Mouse (Mus musculus) adipocyte (in vitro differentiated cells): ENCODE results near the gene Plekhg6.
A peak's percentile ranks its signal among the peaks of the same experiment; 100 is the strongest.

Experiments used
- DNase-seq: peaks from one replicate; pipeline ENCODE4 v3.0.0-alpha.2; 2016; ENCODE audit warnings: low spot score

The Plekhg6 gene

DNA sequence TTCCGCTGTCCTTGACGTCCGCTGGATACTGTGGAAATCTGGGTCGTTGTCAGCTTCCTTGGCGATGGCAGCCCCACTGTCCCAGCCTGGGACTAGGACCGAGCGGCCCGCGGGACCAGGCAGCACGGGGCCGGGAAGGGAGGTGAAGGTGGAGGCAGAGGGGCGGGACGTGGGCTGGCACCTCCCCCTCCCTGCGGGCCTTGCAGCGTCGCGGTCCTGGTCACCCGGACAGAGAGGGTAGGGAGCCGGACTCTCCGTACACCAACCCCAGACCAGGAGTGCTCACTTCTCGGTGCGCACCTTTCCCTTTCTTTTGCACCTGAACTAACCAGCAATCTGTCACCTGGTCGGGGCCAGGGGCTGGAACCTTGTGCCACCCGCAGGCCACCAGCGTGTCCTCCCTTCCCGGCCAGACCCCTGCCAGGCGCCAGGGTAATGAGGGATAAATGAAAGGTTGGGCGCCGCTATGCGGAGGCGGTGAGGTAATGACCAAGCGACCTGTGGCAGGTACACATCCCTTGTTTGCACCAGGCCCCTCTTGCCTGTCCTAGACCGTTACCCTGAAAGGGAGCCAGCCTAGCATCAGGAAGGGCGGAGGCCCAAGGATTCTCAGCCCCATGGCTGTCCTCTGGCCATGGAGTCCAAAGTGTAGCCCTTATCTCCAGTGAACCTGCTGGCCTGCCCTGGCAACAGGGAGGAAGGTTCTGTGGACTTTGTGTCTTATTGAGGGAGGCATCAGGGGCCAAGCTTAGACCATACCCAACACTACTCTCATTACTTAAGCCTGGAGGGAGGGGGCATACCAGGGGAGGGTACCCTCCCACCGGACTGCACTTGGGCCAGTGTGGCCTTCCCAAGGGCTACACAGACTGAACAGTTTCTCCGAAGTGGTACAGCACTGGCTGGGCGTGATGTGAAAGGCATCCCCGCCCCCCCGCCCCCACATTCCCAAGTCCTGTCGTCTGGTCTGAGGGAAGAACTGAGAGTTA lies at the start of gene Plekhg6:
Gene Plekhg6 (minus strand): TSS at position 422 of the 989 bp plus-strand sequence.
- no peak for DNase-seq

- peak; percentile 50 for DNase-seq
These were observed 49.1 kb upstream of the Plekhg6 start for GRCm38 (mm10) chr6:125429741-125430140.

- DNase-seq = peak; percentile 89
These were observed 46.1 kb upstream of the Plekhg6 start for GRCm38 (mm10) chr6:125426383-125427360.

- DNase-seq = no peak
These were observed 44.9 kb upstream of the Plekhg6 start for GRCm38 (mm10) chr6:125425205-125426090.

DNA sequence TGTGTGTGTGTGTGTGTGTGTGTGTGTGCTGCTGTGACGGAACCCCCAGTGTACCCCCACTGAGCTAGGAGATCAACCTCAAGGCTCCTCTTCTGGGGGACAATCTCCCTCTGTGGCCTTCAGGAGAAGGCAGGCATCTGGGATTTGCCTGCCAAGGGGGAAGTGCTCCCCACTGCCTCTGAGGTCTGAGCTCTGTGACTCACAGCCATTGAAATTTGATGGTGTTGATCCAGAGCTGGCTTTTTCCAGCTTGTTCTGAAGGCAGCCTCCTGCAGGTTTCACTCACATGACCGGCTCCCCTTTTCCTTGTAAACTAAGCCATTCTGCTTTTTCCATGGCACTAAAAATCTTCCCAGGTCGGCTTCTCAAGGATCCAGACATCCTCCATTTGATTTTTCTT lies 43.6 kb upstream of the Plekhg6 start:
- DNase-seq = no peak

GRCm38 (mm10) chr6:125423507-125423906 lies 42.9 kb upstream of the Plekhg6 start:
- DNase-seq = no peak

DNA sequence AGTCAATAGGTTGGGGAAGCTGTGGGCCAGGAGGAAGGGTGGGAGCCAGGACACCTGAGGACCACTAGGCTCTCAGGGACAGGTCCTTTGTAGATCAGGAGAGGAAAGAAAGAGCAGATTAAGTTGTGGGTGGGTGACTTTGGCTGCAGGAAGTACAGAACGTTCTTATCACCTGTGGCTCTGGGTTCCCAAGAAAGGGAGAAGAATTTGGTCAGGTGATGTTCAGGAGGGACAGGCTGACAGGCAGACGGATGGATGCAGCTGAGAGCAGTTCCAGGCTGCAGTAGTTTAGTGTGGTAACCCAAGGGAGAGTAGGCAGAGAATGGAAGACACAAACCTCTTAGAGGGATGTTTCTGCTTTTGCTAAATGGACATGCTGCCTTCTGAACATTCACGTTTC lies 42.5 kb upstream of the Plekhg6 start:
- no peak for DNase-seq

- no peak for DNase-seq
These were observed 41.6 kb upstream of the Plekhg6 start for GRCm38 (mm10) chr6:125422051-125422822.

DNA sequence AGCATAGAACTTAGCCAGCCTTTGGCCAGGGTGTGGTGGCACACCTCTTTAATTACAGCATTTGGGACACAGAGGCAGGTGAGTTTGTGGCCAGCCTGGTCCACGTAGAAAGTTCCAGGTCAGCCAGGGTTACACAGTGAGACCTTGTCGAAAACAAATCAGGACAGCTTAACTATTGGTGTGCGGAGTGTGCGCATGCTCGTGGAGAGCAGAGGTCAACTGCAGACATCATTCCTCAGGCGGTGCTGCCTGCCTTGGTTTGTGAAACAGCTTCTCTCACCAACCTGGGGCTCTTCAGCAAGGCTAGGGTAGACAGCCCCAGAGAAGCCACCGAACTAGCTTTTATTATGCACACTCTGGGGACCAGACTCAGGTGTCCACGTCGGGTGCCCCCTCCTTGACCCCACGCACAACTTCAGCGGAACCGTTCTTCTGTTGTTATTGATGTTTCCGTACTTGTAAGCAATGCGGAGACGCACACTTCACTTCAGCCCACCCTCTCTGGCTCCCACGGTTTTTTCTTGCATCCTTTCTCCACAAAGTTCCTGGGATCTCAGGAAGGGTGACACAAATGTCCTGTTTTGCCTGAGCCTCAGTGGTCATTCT lies 40.0 kb upstream of the Plekhg6 start:
- DNase-seq = no peak

- DNase-seq = peak; percentile 96
These were observed 38.2 kb upstream of the Plekhg6 start for GRCm38 (mm10) chr6:125418744-125419143.

DNA sequence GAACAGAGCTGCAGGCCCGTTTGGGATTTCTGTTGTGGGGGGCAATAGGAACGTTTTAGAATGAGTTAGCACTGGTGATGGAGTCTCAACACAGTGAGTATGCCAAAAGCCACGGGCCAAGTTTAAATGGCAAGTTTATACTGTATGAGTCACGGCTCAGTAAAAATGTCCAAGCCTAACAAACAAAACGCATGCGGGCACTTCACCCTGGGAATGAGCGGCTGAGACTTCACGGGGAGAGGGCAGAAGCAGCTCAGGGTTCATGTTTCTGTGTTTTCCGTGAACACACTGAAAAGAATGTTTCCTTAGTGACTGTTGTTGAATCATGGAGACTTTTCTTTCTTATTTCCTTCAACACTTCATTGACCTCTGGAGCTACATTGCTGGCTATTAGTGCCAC lies 32.7 kb upstream of the Plekhg6 start:
- peak; percentile 92 for DNase-seq

DNA sequence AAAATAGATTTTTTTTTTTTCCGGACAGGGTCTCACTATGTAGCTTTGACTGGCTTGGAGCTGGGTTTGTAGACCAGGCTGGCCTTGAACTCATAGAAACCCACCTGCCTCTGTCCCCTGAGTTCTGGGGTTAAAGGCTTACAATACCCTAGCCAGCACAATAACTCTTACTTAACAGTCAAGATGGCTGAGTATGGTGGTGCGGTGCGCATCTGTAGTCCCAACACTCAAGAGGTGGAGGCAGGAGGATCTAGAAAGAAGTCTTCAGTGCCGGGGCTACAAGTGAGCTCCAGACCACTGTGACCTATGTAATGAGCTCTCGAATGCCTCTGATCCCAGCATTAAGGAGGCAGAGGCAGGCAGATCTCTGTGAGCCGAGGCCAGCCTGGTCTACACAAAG lies 31.1 kb upstream of the Plekhg6 start:
- DNase-seq = no peak

GRCm38 (mm10) chr6:125410995-125411547 lies 30.5 kb upstream of the Plekhg6 start:
- peak; percentile 79 for DNase-seq

DNA sequence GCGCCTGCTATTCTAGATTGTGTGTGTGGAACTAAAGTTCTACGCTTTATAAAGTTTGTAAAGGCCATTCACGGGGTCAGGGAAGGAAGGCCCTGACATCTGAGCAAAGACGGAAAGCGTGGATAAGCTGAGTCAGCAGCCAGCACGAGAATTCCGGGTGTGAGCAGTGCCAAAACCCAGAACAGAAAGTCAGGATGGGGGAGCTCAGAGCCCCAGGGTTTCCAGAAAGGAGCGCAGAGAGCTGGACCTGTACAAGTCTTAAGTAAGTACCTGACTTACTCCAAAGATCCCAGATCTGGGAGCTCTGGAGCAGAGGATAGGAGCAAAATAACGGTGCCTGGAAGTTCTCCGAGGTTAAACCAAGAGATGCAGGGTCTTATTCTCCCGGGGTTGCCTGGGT lies 30.0 kb upstream of the Plekhg6 start:
- no peak for DNase-seq

- DNase-seq = no peak
These were observed 27.1 kb upstream of the Plekhg6 start for GRCm38 (mm10) chr6:125407657-125408056.

DNA sequence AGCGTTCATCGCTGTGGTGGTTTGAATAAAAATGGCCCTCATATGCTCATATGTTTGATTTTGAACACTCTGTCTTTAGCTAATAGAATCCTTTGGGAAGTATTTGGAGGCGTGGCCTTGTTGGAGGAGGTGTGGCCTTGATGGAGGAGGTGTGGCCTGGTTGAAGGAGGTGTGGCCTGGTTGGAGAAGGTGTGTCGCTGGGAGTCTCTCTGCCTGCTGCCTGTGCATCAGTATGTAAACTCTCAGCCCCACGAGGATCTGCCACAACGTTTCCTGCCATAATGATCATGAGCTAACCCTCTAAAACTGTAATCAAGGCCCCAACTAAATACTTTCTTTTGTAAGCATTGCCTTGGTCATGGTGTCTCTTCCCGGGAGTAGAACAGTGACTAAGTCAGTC lies 26.6 kb upstream of the Plekhg6 start:
- no peak for DNase-seq

DNA sequence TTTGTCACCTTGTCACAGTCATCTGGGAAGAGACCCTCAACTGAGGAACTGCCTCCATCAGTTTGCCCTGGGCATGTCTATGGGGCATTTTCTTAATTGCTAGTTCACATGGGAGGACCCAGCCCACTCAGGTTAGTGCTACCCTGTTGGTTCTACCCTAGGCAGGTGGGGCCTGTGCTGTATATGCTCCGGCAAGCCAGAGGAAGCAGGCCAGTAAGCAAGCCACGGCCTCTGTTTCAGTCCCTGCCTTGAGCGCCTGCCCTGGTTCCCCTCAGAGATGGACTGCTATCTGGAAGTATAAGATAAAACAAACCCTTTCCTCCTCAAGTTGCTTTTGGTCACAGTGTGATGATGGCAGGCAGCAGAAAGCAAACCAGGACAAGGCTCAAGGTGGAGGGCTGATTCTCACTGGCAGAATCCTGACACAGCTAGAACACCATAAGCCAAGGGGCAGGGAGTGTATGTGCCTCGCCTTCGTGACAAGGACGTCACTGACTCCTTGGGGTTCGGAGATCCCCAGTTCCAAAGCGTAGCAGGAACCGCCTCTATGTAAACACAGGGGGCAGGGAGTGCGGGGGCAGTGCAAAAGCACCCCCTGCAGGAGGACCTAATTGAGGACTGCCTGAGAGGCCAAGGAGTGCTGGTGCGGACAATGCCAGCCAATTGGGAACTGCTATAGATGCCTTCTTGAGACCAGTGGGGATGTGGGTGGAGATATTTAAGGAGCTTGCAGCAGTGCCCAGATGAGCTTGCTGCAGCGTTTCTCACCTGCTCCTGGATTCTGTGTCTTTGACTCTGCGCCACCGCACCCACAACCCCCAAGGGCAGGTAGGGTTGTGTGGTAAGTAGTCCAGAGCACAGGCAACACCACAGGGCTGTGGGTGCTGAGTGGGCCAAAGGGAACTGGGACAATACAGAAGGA lies 25.1 kb upstream of the Plekhg6 start:
- DNase-seq = no peak

- DNase-seq = no peak
These were observed 9.3 kb upstream of the Plekhg6 start for GRCm38 (mm10) chr6:125389853-125390252.

DNA sequence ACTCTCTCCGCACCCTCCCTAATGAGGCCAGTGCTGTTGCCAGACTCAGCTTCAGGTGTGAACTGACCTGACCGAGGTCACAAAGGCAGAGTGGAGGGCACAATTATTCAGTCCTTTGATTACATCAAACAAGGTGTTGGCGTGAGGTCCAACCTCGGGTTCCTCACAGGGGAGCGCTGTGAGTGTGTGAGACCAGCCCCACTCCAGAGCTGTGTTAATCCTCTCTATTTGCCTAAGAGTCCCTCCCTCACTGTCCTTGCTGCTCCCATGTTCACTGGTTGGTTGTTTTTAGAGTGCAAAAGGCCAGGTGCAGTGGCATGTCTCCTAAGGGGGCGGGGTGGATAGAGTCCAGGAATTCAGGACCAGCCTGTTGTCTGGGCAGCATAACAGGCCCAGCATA lies 5.5 kb upstream of the Plekhg6 start:
- DNase-seq = no peak
